Mouse (Mus musculus): ENCODE measurements around the gene Kxd1. TPM values are rescaled to one million over a fixed set of nuclear protein-coding genes. Genes with fewer than 3 reads are reported as not detected.

The Kxd1 gene
- polyA plus RNA-seq, 1 experiment from 2014 or later, result 50.8 TPM

- ATAC-seq (ENCODE audit: low FRiP score), result no peak
- 74% methylated on average over 3 of the region's 3 CpGs for WGBS
These were observed 32.8 kb upstream of the Kxd1 start for GRCm38 (mm10) chr8:70560564-70560963.

GRCm38 (mm10) chr8:70560096-70560495, 32.3 kb upstream of the Kxd1 start:
- no peak overlapping the region for H3K9ac ChIP-seq
- WGBS, result 89% methylated on average over 2 of the region's 2 CpGs
- no peaks in the 10 kb centered on the region for H3K36me3 ChIP-seq (replicated peaks)
- H3K9me3 ChIP-seq, result no peaks in the 10 kb centered on the region
- peaks cover 6% of the 10 kb centered on the region; the same call in 1 of the 2 replicates for H3K4me1 ChIP-seq
- ATAC-seq (ENCODE audit: low FRiP score), result no peak
- H3K4me3 ChIP-seq (replicated peaks), result no peak overlapping the region
- no peaks in the 10 kb centered on the region for H3K27me3 ChIP-seq
- H3K27ac ChIP-seq, result no peak overlapping the region
- H3K4me2 ChIP-seq, result no peak overlapping the region

More at GRCm38 (mm10) chr8:70560564-70560963, 32.8 kb upstream of the Kxd1 start:
- Histone ChIP-seq H3K36me3 (replicated peaks) (no peaks in the 10 kb centered on the region), H3K4me3 (replicated peaks) (no peak overlapping the region), H3K9me3 (no peaks in the 10 kb centered on the region), H3K4me1 (peaks cover 6% of the 10 kb centered on the region; the same call in 1 of the 2 replicates), H3K27me3 (no peaks in the 10 kb centered on the region), H3K4me2 (no peak overlapping the region), H3K9ac (no peak overlapping the region), H3K27ac (no peak overlapping the region)

- Histone ChIP-seq H3K27me3 (no peaks in the 10 kb centered on the region), H3K9me3 (no peaks in the 10 kb centered on the region), H3K9ac (no peak overlapping the region), H3K4me3 (replicated peaks) (no peak overlapping the region), H3K27ac (no peak overlapping the region), H3K4me2 (no peak overlapping the region), H3K36me3 (replicated peaks) (no peaks in the 10 kb centered on the region), H3K4me1 (peaks cover 6% of the 10 kb centered on the region; the same call in 1 of the 2 replicates)
- no peak for ATAC-seq (ENCODE audit: low FRiP score)
- WGBS, result 78% methylated on average over 3 of the region's 3 CpGs
These were observed 31.2 kb upstream of the Kxd1 start for GRCm38 (mm10) chr8:70558983-70559382.

- Histone ChIP-seq H3K4me3 (replicated peaks) (no peak overlapping the region), H3K9me3 (no peaks in the 10 kb centered on the region), H3K4me1 (peaks cover 8% of the 10 kb centered on the region; the same call in 1 of the 2 replicates), H3K4me2 (no peak overlapping the region), H3K27ac (no peak overlapping the region), H3K27me3 (no peaks in the 10 kb centered on the region), H3K36me3 (replicated peaks) (no peaks in the 10 kb centered on the region), H3K9ac (no peak overlapping the region)
- no peak for ATAC-seq (ENCODE audit: low FRiP score)
- 73% methylated on average over 4 of the region's 4 CpGs for WGBS
These were observed 30.6 kb upstream of the Kxd1 start for GRCm38 (mm10) chr8:70558334-70558733.

GRCm38 (mm10) chr8:70555079-70555747, 27.5 kb upstream of the Kxd1 start:
- ATAC-seq (ENCODE audit: low FRiP score), result no peak
- Histone ChIP-seq H3K36me3 (replicated peaks) (no peaks in the 10 kb centered on the region), H3K9ac (no peak overlapping the region), H3K27me3 (no peaks in the 10 kb centered on the region), H3K9me3 (no peaks in the 10 kb centered on the region), H3K4me2 (no peak overlapping the region), H3K4me1 (0 out of 2 replicates have a peak, but pooled peaks cover 6% of the 10 kb centered on the region), H3K4me3 (replicated peaks) (no peak overlapping the region), H3K27ac (no peak overlapping the region)
- 97% methylated on average over 4 of the region's 4 CpGs for WGBS

GRCm38 (mm10) chr8:70553740-70554139, 26.0 kb upstream of the Kxd1 start:
- Histone ChIP-seq H3K9ac (no peak overlapping the region), H3K27ac (no peak overlapping the region), H3K27me3 (no peaks in the 10 kb centered on the region), H3K36me3 (replicated peaks) (no peaks in the 10 kb centered on the region), H3K4me3 (replicated peaks) (no peak overlapping the region), H3K9me3 (no peaks in the 10 kb centered on the region), H3K4me1 (0 out of 2 replicates have a peak, but pooled peaks cover 4% of the 10 kb centered on the region), H3K4me2 (no peak overlapping the region)
- ATAC-seq (ENCODE audit: low FRiP score), result no peak

GRCm38 (mm10) chr8:70552836-70553235, 25.1 kb upstream of the Kxd1 start:
- no peak overlapping the region for H3K4me3 ChIP-seq (replicated peaks)
- H3K4me1 ChIP-seq, result 0 out of 2 replicates have a peak, but pooled peaks cover 4% of the 10 kb centered on the region
- H3K9ac ChIP-seq, result no peak overlapping the region
- H3K27ac ChIP-seq, result no peak overlapping the region
- WGBS, result 69% methylated on average over 1 of the region's 1 CpGs
- H3K36me3 ChIP-seq (replicated peaks), result no peaks in the 10 kb centered on the region
- no peak for ATAC-seq (ENCODE audit: low FRiP score)
- H3K9me3 ChIP-seq, result no peaks in the 10 kb centered on the region
- H3K27me3 ChIP-seq, result no peaks in the 10 kb centered on the region
- H3K4me2 ChIP-seq, result no peak overlapping the region

- ATAC-seq (ENCODE audit: low FRiP score), result no peak
These were observed 23.9 kb upstream of the Kxd1 start for GRCm38 (mm10) chr8:70551558-70552161.

GRCm38 (mm10) chr8:70549412-70550184, 21.8 kb upstream of the Kxd1 start:
- 94% methylated on average over 10 of the region's 10 CpGs for WGBS
- Histone ChIP-seq H3K4me3 (replicated peaks) (no peak overlapping the region), H3K4me2 (no peak overlapping the region), H3K36me3 (replicated peaks) (no peaks in the 10 kb centered on the region), H3K4me1 (0 out of 2 replicates have a peak, but pooled peaks cover 4% of the 10 kb centered on the region), H3K9ac (no peak overlapping the region), H3K27me3 (no peaks in the 10 kb centered on the region), H3K27ac (no peak overlapping the region), H3K9me3 (no peaks in the 10 kb centered on the region)
- no peak for ATAC-seq (ENCODE audit: low FRiP score)

More at GRCm38 (mm10) chr8:70551558-70552161, 23.9 kb upstream of the Kxd1 start:
- 87% methylated on average over 3 of the region's 3 CpGs for WGBS
- H3K27me3 ChIP-seq, result no peaks in the 10 kb centered on the region
- no peak overlapping the region for H3K4me2 ChIP-seq
- H3K4me3 ChIP-seq (replicated peaks), result no peak overlapping the region
- no peaks in the 10 kb centered on the region for H3K9me3 ChIP-seq
- H3K36me3 ChIP-seq (replicated peaks), result no peaks in the 10 kb centered on the region
- H3K9ac ChIP-seq, result no peak overlapping the region
- 0 out of 2 replicates have a peak, but pooled peaks cover 4% of the 10 kb centered on the region for H3K4me1 ChIP-seq
- no peak overlapping the region for H3K27ac ChIP-seq

GRCm38 (mm10) chr8:70547762-70548161, 20.0 kb upstream of the Kxd1 start:
- Histone ChIP-seq H3K36me3 (replicated peaks) (no peaks in the 10 kb centered on the region), H3K4me3 (replicated peaks) (no peak overlapping the region), H3K27me3 (no peaks in the 10 kb centered on the region), H3K4me2 (no peak overlapping the region), H3K27ac (no peak overlapping the region), H3K9ac (no peak overlapping the region), H3K9me3 (no peaks in the 10 kb centered on the region), H3K4me1 (peaks cover 12% of the 10 kb centered on the region)
- ATAC-seq (ENCODE audit: low FRiP score), result no peak
- WGBS, result 94% methylated on average over 6 of the region's 6 CpGs

- Histone ChIP-seq H3K9ac (no peak overlapping the region), H3K36me3 (replicated peaks) (no peaks in the 10 kb centered on the region), H3K4me1 (peaks cover 17% of the 10 kb centered on the region), H3K27me3 (no peaks in the 10 kb centered on the region), H3K4me2 (no peak overlapping the region), H3K4me3 (replicated peaks) (no peak overlapping the region), H3K27ac (no peak overlapping the region), H3K9me3 (no peaks in the 10 kb centered on the region)
- no peak for ATAC-seq (ENCODE audit: low FRiP score)
- WGBS, result 89% methylated on average over 4 of the region's 4 CpGs
These were observed 18.7 kb upstream of the Kxd1 start for GRCm38 (mm10) chr8:70546412-70546811.

- WGBS, result 81% methylated on average over 6 of the region's 6 CpGs
- H3K4me1 ChIP-seq, result peaks cover 33% of the 10 kb centered on the region
These were observed 16.5 kb upstream of the Kxd1 start for GRCm38 (mm10) chr8:70544200-70544687.

More at GRCm38 (mm10) chr8:70544200-70544687, 16.5 kb upstream of the Kxd1 start:
- ATAC-seq (ENCODE audit: low FRiP score), result no peak
- Histone ChIP-seq H3K27me3 (no peaks in the 10 kb centered on the region), H3K4me3 (replicated peaks) (no peak overlapping the region), H3K9ac (no peak overlapping the region), H3K4me2 (no peak overlapping the region), H3K27ac (no peak overlapping the region), H3K9me3 (no peaks in the 10 kb centered on the region), H3K36me3 (replicated peaks) (no peaks in the 10 kb centered on the region)

Measured in forebrain, embryonic 12.5 days (tissue).